Comparison of ENCODE assay signal across 9 mouse cellular contexts in the genomic region with DNA sequence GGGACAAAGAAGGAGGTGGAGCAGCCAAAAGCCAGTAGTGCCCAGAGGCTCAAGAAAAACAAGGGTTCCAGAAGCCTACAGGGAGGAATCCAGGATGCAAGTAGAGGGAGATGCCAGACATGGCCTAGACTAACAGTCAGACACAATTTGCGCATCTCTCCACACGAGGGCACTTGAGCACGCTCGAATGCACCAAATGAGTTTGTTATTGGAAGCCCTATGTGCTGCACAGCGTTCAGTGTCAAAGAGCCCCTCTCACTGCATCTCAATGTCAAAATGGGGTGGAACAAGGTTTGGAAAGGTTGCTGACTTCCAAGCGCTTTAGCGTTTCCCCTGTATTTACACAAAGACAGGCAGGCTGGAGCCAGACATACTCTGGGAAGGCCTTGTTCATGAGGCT.
DNase-seq lines count a peak whose midpoint lies in the region; ATAC-seq lines count a peak whose summit lies in the region.
"Had no signal": no experiment of that assay in that cellular context is flagged by ENCODE, and none has a peak within 500 bp of the region (broad histone marks: within the 10 kb centered on the region; RNA-seq: fewer than 3 reads in every experiment).

No protein-coding gene starts in this region.

- no peak for ATAC-seq in kidney, embryonic 16.5 days (ENCODE audit: low FRiP score, low TSS enrichment)
- peak; percentile 67 for ATAC-seq in hindbrain, embryonic 15.5 days (ENCODE audit: low FRiP score, low read depth)
- peak; percentile 56; the same call in 1 of the 2 replicates for ATAC-seq in midbrain, embryonic 12.5 days (ENCODE audit: low FRiP score, low read depth)
- ATAC-seq in activated CD4-positive, CD25-positive, alpha-beta regulatory T cell, adult 4 months = no peak

- H3K9ac ChIP-seq in kidney, embryonic 16.5 days (replicated peaks; ENCODE audit: low read length) = no peak overlapping the region
- no peak overlapping the region for H3K9ac ChIP-seq in hindbrain, embryonic 15.5 days
- no peak overlapping the region for H3K9ac ChIP-seq in midbrain, embryonic 12.5 days (replicated peaks)

- H3K9me3 ChIP-seq in kidney, embryonic 16.5 days (ENCODE audit: low read length) = no peaks in the 10 kb centered on the region
- H3K9me3 ChIP-seq in hindbrain, embryonic 15.5 days = no peaks in the 10 kb centered on the region
- no peaks in the 10 kb centered on the region for H3K9me3 ChIP-seq in midbrain, embryonic 12.5 days

- no peaks in the 10 kb centered on the region for H3K36me3 ChIP-seq in kidney, embryonic 16.5 days (ENCODE audit: insufficient read depth, low read length)
- H3K36me3 ChIP-seq in hindbrain, embryonic 15.5 days = no peaks in the 10 kb centered on the region
- H3K36me3 ChIP-seq in midbrain, embryonic 12.5 days = no peaks in the 10 kb centered on the region

- H3K4me1 ChIP-seq in kidney, embryonic 16.5 days (ENCODE audit: insufficient read depth, low read length) = no peaks in the 10 kb centered on the region
- H3K4me1 ChIP-seq in hindbrain, embryonic 15.5 days (replicated peaks) = peaks cover 27% of the 10 kb centered on the region
- peaks cover 14% of the 10 kb centered on the region for H3K4me1 ChIP-seq in midbrain, embryonic 12.5 days

- peaks cover 30% of the 10 kb centered on the region for H3K27me3 ChIP-seq in kidney, embryonic 16.5 days (ENCODE audit: insufficient read depth, low read length)
- H3K27me3 ChIP-seq in hindbrain, embryonic 15.5 days = no peaks in the 10 kb centered on the region
- peaks cover 18% of the 10 kb centered on the region for H3K27me3 ChIP-seq in midbrain, embryonic 12.5 days
- H3K27me3 ChIP-seq: CH12.LX had no signal

- H3K4me2 ChIP-seq in kidney, embryonic 16.5 days (replicated peaks; ENCODE audit: low read depth, low read length) = no peak overlapping the region
- H3K4me2 ChIP-seq in hindbrain, embryonic 15.5 days = no peak overlapping the region
- H3K4me2 ChIP-seq in midbrain, embryonic 12.5 days (replicated peaks) = no peak overlapping the region

- 21% methylated on average over 7 of the region's 7 CpGs for WGBS in kidney, embryonic 16.5 days
- WGBS in hindbrain, embryonic 15.5 days = 15% methylated on average over 7 of the region's 7 CpGs
- 18% methylated on average over 7 of the region's 7 CpGs for WGBS in midbrain, embryonic 12.5 days

- H3K4me3 ChIP-seq in kidney, embryonic 16.5 days (ENCODE audit: low read length) = no peak overlapping the region
- H3K4me3 ChIP-seq in hindbrain, embryonic 15.5 days = no peak overlapping the region
- H3K4me3 ChIP-seq in midbrain, embryonic 12.5 days = no peak overlapping the region

- H3K27ac ChIP-seq in kidney, embryonic 16.5 days (ENCODE audit: low read length) = no peak overlapping the region
- H3K27ac ChIP-seq in hindbrain, embryonic 15.5 days (replicated peaks) = 0 out of 2 replicates have a peak overlapping the region, but pooled peaks have one; percentile 73
- H3K27ac ChIP-seq in midbrain, embryonic 12.5 days (replicated peaks) = no peak overlapping the region

- DNase-seq in kidney, adult 18-20 months = peak; percentile 21
- peak; percentile 76 for DNase-seq in embryo, embryonic 10.5 days (ENCODE audit: low spot score)
- DNase-seq in thymus, postnatal 4 days = no peak
- DNase-seq in lung, postnatal 14 days = no peak

Comparison
In these comparisons a context has a peak if more than half of its experiments do, and no peak if none do; other contexts are left out.
1. DNase-seq: peak in kidney, adult 18-20 months (single experiment) and embryo, embryonic 10.5 days (single experiment); none in thymus, postnatal 4 days (single experiment) and lung, postnatal 14 days (single experiment).
2. ATAC-seq: peak in hindbrain, embryonic 15.5 days (single experiment) and midbrain, embryonic 12.5 days (single experiment); none in kidney, embryonic 16.5 days (single experiment) and activated CD4-positive, CD25-positive, alpha-beta regulatory T cell, adult 4 months (single experiment).